Mouse (Mus musculus): Measurements from ENCODE around the gene Taar8c. TPM values are rescaled to one million over a fixed set of nuclear protein-coding genes. Genes with fewer than 3 reads are reported as not detected.
"Not testable (repeated sequence)": the region's sequence is repeated elsewhere in the genome, so short reads cannot be mapped to it uniquely, and the experiment has no call there.

Gene Taar8c
- not detected for total RNA-seq (2022)

DNA sequence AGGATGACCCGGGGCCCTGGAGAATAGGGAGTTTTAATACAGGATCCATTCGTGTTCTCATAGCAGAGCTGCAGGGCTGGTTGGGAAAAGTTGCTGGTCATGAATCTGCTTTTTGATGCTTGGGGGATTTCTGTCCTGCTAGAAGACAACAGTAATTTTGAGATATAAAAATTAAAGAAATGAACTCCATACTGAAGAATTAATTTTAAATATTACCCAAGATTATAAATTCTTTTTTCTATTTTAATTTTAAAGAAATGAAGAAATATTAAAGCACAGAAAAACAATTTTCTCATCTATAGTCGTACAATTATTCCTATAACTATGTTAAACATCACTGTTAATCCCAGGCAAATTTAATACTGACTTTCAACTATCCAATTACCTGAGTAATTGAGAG, at the start of gene Taar8c:
TSS of gene Taar8c (minus strand) at position 101 of the 400 bp plus-strand sequence.
- not testable (repeated sequence) for DNase-seq

GRCm38 (mm10) chr10:24150086-24150485, 48.4 kb upstream of the Taar8c start:
- DNase-seq: no peak

DNA sequence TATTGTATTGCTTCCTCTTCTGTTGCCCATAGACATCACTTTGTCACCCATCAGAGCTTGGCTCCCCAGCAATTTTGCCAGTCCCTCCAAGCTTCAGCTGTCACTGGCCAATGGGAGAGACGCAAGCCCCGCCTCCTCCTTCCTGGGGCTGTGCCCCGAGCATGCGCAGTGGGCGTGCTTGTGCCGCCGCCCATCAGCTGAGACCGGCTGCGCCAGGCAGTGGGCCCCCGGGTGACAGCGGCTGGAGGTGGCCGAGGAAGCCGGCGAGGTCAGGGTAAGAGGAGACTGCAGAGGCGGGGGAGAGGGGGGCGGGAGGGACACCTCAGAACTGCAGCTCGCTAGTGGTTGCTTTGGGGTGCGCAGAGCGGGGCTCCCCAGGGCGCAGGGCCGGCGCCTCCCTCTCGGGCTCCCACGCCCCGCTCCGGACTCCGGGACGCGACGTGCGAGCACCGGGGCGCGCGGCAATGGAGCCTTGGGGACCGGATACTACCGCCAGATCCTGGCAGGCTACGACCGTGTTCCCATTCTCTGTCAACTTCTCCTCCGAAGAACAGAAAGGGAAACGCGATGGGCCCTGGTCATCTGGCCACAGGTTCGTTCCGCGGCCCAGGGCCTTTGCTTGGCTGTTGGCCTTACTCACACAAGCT, 47.5 kb upstream of the Taar8c start, which contains the start of gene Stx7:
TSS of gene Stx7 (plus strand) at position 168 of the 647 bp plus-strand sequence.
- DNase-seq: peak; percentile 92

DNA sequence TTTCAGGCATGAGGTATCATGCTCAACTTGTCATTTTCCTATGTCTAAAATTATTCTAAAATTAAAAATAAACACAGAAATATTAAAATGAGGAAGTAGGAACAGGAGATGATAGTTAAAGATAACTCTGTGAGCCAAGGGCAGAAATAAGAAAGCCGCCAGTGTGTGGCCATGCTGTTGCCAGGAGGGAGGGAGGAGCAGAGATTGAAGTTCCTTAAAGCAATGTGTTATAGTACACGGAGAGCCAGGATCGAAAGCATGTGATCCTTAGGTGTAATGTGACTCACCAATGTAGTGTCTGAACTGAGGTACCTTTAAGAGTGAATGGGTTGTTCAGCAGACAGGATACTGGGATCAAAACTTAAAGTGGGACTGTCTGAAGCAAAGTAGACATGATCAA, 41.0 kb upstream of the Taar8c start:
- DNase-seq: no peak

DNA sequence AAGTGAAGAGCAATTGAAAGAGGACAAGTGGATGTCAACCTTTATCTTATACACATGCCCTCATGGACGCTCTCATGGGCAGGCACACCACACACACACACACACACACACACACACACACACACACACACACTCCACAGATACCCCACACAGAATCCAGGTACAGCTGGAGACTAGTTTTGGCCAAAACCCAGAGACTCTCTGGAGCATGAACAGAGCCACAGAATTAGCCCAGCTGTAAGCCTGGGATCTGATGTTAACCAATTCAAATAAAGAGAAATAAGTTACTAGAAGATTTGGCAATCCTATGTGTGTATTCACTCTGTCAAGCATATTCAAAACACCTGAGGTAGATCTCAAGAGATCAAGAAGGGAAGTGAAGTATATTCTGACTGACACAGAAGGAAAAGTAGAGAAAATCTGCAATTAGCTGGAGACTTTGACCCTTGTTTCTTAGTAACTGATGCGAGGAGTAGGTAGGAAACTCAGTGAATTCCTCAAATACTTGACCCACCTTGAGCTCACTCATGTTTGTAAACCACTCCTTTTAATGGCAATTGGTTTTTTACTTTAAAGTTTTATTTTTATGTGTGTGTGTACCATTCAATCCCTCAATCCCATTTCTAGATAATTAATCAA, 37.0 kb upstream of the Taar8c start:
- no peak for DNase-seq

- DNase-seq: no peak
Observed at GRCm38 (mm10) chr10:24134071-24134645, 32.4 kb upstream of the Taar8c start.

DNA sequence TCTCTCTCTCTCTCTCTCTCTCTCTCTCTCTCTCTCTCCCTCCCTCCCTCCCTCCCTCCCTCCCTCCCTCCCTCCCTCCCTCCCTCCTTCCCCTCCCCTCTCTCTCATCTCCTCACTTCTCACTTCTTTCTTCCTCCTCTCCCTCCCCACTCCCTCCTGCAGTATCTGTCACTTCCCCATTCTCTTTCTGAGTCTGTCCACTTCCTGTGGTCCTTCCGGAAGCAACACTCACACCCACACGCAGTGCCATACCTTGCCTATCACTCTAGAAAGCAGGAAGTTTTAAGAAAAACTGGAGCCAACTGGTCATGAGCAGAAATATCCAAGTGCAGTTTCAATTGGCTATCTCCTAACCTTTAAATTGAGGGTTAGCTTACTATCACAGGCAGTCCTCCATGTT, 31.4 kb upstream of the Taar8c start:
- DNase-seq: no peak

GRCm38 (mm10) chr10:24132273-24132672, 30.6 kb upstream of the Taar8c start:
- no peak for DNase-seq

DNA sequence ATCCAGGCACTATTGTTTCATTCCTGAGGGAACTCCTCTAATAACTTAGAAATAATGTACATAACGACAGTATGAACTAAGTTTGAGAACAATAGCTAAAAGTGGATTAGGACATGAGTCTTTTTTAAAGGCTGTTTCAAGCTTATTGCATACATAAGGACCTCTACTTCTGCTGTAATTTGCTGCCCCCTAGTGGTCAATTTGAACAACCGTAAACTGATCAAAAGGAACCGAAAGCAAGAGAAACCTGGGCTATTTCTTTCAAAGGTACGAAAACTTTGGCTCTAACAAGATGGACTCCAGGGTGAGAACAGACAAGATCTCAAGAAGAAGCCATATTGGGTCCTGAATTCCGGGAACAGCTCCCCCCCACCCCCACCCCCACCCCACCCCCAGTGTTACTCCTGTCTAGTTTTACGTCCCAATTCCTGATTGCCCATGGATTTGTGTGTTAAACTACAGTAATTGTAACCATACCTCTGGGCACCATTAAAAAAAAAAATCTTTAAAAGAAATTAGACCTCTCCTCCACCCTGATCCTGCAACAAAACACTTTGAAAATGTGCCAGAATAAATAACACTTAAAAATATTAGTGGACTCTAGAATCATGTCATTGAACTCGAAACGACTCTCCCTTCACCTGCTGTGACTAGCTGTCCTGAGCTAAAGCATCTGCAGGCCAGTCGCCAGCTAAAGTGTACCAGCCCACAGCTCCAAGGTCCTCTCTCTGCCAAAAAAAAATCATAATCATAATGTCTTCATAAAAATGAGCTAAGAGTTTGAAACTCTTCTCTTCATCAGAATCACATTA, 29.9 kb upstream of the Taar8c start:
- DNase-seq: peak; percentile 43

DNA sequence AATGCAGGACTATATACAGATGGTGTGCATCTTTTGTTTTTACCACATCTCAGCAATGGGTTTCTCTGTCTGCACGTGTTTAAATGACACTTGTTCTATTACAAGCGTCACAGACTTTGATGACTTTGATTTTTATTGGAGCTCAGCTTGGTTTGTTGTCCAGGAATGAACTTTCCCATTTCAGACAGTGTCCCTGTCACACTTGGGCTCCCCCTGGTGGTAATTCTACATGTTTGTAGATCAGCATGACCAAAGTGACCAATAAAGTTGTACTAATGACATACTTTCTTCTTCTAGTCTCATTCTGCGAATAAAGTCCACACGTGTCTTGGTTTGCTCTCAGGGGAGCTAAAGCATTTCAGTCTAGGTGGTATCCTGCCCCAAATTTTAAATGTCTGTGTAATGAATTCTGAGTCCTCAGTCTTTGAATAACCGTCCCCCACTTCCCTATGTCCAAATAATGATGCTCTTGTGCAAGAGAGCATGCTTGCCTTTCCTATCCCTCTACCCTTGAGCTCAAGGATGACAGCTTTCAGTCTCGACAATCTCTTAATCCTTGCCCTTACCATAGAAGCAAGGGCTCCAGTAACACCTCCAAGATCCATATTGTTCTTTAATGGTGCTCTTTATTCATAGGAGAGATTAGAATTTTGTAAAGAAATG, 9.5 kb upstream of the Taar8c start:
- DNase-seq: no peak

DNA sequence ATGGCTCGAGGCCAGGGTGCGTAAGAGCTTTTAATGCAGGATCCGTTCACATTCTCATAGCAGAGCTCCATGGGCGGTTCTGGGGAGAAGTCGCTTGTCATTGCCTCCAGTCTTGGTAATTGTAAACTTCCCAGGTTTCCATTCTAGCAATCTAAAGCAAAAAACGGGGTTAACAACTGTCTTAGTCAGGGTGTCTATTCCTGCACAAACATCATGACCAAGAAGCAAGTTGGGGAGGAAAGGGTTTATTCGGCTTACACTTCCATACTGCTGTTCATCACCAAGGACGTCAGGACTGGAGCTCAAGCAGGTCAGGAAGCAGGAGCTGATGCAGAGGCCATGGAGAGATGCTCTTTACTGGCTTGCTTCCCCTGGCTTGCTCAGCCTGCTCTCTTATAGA, 7.7 kb upstream of the Taar8c start, which contains the start of gene Taar9:
TSS of gene Taar9 (minus strand) at position 101 of the 400 bp plus-strand sequence.
- DNase-seq: not testable (repeated sequence)

DNA sequence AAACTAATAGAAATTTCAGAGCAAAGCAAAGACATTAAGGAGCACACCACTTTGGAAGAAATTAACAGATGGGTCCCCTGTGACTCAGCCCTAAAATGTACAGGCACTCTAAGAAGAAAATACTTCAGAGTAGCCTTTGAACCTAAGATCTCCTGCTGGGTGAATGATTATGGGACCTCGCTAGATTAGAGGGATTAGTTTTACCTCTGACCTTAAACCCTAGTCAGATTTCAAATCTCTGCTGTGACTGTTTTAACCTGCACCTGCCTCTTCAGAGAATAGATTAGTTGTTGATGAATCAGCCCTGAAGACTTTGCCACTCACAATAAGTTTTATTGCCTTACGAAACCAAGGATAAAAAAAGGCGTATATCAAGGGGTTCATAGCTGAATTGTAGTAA, 6.5 kb upstream of the Taar8c start:
- DNase-seq: no peak

DNA sequence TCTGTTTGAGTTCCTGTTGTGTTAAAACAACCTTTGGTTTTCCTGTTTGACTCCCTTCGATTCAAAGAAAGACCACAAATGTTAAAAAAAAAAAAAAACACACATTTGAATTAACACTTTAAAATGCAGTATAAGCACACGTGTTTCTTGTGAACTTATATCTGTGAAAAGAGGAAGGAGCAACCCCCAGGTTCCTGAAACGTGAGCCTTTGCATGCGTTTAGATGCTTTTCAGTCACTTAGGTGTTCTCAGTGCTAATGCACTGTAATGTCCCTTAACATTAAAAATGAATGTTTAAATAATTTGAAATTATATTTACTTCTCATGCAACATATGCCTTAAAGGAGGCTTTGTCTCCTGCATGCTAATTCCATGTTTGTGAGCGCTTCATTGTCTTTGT, 6.0 kb upstream of the Taar8c start:
- no peak for DNase-seq

DNA sequence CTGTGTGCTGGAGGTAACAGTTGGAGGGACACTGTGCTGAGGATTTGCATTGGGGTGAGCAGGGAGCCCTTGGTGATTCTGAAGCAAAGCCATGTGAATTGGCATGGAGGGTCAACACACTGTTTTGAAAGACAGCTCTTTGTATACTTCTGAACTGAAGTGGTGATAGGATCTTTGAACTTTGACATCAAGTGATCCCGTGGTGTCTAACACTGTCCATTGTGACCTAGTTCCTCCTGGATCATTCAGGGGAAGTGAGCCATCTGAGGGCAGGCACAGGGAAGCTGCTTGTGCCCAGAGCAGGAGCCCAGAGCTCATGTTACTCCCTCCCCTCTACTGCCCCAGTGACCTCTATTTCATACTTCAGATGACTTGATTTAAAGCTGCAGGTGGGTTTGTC, 1.6 kb upstream of the Taar8c start:
- not testable (repeated sequence) for DNase-seq

DNA sequence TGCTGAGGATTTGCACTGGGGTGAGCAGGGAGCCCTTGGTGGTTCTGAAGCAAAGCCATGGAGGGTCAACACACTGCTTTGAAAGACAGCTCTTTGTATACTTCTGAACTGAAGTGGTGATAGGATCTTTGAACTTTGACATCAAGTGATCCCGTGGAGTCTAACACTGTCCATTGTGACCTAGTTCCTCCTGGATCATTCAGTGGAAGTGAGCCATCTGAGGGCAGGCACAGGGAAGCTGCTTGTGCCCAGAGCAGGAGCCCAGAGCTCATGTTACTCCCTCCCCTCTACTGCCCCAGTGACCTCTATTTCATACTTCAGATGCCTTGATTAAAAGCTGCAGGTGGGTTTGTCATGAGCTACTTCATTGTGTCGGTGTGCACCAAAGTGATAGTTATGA, 4.7 kb downstream of the Taar8c start:
- not testable (repeated sequence) for DNase-seq

- no peak for DNase-seq
Observed at GRCm38 (mm10) chr10:24092194-24092593, 9.5 kb downstream of the Taar8c start, which contains the start of gene Taar8b. Gene Taar8b, minus strand, starts transcription at chr10:24092294.

DNA sequence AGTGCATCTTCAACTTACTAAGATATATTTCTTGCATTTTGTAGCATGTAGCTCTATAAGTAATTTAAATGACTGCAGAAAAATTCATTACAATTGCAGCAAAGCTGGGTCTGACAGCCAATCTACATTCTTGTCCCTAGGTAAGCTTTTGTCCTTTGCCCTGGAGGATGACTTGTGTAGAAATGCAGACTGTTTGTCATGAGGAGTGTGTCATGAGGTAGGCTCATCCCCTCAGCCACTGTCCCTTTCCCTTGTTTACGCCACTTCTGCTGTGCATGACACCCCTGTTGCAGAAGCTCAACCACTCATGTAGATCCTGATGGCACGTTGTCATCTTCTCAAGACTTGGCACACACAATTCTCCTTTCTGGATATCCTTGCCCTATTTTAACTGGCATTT, 14.5 kb downstream of the Taar8c start:
- no peak for DNase-seq

DNA sequence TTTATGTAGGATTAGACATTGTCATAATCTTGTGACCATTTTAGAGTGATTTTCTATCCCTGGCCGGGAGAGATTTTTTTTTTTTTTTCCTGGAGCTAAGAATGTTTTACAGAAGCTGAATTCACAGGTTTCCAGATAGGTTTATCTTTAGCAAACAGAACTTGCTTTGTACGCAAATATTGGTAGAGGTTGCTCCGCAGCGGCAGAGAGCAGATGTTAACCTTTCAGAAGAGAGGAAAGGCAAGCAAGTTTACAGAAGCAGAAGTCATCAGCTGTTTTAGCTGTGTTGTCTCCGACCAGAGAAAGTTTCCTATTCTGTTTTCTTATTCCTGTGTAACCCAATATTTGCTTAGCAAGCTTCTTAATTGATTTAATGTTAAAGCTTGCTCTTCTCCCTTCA, 15.2 kb downstream of the Taar8c start:
- no peak for DNase-seq

- no peak for DNase-seq
Observed at GRCm38 (mm10) chr10:24085936-24086335, 15.8 kb downstream of the Taar8c start.

- peak; percentile 11 for DNase-seq
Observed at GRCm38 (mm10) chr10:24080166-24080565, 21.5 kb downstream of the Taar8c start.

DNA sequence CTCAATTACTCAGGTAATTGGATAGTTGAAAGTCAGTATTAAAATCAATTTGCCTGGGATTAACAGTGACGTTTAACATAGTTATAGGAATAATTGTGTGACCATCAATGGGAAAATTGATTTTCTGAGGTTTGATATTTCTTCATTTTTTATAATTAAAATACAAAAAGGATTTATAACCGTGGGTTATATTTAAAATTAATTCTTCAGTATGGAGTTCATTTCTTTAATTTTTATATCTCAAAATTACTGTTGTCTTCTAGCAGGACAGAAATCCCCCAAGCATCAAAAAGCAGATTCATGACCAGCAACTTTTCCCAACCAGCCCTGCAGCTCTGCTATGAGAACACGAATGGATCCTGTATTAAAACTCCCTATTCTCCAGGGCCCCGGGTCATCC, 25.5 kb downstream of the Taar8c start, which contains the start of gene Taar8a:
TSS of gene Taar8a (plus strand) at position 301 of the 400 bp plus-strand sequence.
- DNase-seq: not testable (repeated sequence)

DNA sequence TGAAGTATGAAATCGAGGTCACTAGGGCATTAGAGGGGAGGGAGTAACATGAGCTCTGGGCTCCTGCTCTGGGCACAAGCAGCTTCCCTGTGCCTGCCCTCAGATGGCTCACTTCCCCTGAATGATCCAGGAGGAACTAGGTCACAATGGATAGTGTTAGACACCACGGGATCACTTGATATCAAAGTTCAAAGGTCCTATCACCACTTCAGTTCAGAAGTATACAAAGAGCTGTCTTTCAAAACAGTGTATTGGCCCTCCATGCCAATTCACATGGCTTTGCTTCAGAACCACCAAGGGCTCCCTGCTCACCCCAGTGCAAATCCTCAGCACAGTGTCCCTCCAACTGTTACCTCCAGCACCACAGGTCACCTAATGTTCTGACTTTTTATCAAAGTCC, 27.0 kb downstream of the Taar8c start:
- not testable (repeated sequence) for DNase-seq
